Mouse (Mus musculus) monocyte, adult 5-6 weeks (primary cell): ENCODE results near the gene Neurl2. TPM values are rescaled to one million over a fixed set of nuclear protein-coding genes. Genes with fewer than 3 reads are reported as not detected.
"Not testable (repeated sequence)": the region's sequence is repeated elsewhere in the genome, so short reads cannot be mapped to it uniquely, and the experiment has no call there.

Experiments used
- ATAC-seq: fragments of 153-309, 156-312 bp; replicated peaks from 2 replicates; pipeline ENCODE4 v1.8.0; 2017; ENCODE audit warnings: mild to moderate bottlenecking; ENCODE audit not compliant: low TSS enrichment, insufficient number of reproducible peaks, severe bottlenecking, poor library complexity, low FRiP score
- total RNA-seq: library from RNA; stranded (forward); fragments of 200-1000, 200-491, 200-594 nt; gene quantifications from 3 replicates; pipeline ENCODE4 v1.2.3, GENCODE M21; 2017

Gene Neurl2
- total RNA-seq, 1 experiment from 2014 or later: 3.0 TPM

DNA sequence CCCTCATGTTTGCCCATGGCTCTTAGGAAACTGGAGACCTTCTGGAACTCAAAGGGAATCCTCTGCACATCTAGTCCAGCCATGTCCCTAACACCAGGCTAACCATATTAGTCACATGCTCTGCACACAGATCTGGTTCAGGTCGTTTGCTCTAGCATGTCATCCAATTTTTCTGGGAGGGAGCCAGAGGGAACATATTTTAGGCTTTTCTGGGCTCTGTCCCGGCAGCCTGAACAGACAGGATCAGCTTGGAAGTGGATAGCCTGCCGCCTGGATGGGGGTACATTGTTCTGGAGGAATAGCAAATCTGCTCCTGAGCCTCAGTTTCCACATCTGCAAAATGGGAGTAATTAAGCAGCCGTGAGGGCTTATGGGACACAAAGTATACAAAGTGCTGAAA, 27.8 kb upstream of the Neurl2 start:
- ATAC-seq: no peak

DNA sequence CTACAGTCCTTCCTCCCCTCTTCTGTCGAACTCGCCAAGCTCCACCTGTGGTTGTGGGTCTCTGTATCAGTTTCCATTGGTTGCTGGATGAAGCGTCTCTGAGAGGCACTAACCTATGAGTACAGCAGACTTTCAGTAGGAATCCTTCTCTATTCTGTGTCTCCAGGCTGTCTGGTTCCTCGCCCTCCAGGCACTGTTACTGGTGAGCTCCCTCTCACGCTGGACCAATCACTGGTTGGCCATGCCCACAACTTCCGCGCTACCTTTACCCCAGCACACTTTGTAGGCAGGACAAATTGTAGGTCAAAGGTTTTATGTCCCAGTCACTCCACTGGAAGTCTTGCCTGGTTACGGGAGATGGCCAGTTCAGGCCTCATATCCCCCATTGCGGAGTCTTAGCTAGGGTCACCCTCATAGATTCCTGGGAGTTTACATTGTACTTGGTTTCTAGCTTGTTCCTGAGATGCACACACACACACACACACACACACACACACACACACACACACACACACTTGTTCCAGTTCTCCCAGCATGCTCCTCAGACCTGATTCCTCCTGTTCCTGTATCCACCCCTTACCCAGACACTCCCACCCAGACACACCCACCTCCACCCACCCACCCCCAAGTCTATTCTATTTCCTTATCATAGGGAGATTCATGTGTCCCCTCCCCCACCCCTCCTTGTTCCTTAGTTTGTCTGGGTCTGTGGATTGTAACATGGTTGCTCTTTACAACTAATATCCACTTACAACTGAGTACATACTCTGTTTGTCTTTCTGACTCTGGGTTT, 26.6 kb upstream of the Neurl2 start:
- no peak for ATAC-seq

- no peak for ATAC-seq
Measured at GRCm38 (mm10) chr2:164859155-164859554, 25.9 kb upstream of the Neurl2 start.

- ATAC-seq: no peak
Measured at GRCm38 (mm10) chr2:164857842-164858553, 24.7 kb upstream of the Neurl2 start.

DNA sequence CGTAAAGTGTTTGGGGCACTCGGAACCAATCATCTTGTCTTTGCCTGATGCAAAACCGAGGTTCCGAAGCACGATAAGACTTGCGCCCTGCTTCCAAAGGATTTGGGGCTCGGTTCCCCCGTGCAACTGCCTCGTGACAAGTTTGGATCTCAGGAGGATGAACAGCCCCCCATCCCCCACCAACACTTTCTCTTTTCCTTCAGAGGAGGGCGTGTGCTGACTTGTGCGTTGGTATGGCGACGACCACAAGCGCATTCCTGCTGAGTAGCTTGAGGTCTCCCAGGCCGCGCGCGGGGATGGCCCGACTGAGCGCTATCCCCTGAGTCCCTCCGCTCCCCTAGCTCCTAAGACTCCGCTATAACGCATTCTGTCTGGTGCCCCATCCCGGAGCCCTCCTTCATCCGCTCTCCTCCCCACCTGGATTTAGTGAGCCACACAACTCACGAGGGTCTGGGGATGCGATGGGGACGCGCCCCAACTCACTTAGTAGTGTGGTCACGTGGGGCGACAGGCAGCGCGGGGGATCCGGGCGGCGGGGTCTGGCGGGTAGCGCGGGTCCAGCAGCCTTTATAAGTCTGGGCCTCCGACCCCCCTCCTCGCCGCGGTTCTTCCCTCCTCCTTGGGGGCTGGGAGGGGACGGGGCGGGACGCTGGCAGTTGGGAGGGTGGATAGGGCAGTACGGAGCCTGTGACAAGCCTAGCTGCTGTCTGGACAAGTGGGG, 24.0 kb upstream of the Neurl2 start, which contains the start of gene Pltp:
Pltp (minus strand) TSS at position 611 of the 721 bp plus-strand sequence.
- peak; percentile 76 for ATAC-seq

DNA sequence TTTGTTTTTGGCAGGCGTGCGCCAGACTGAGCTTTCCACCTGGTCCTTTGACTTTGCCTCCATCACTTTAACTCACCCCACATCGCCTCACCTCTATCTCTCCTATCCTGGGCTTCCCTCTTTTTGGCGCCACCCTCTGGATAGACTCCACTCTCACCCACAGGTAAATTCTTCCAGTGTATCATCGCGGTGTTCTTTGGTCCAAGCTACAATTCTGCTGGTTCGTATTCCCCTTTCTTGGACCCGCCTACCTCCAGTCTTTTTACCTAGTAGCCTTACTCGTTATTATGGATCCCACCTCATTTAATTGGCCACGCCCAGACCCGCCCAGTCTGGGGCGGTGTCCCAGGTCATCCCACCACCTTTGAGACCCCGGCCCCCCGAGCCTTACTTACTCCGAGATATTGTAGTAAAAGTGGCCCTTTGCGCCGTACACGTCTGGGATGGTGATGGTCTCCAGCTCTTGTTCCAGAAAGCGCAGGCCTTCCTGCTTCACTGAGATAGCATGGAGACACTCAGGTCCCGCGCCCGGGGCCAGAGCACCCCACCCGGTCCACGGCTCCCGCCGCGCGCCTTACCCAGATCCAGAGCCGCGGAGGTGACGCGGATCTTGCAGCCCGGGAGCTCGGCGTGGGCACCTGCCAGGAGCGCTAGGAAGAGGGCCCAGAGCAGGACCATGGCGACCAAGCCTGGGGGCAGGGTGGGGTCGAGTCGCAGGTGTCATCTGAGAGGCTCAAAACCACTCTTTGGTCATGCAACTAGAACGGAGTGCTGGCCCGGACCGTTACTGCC, 23.2 kb upstream of the Neurl2 start:
- ATAC-seq: peak; percentile 13

DNA sequence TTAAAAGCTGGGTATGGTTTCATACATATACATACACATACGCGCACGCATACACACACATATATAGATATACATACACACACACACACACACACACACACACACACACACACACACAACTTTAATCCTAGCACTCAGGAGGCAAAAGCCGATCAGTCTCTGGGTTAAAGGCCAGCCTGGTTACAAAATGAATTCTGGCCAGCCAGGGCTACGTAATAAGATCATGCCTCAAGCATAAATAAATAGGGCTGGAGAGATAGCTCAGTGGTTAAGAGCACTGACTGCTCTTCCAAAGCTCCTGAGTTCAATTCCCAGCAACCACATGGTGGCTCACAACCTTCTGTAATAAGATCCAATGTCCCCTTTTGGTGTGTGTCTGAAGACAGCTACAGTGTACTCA, 22.3 kb upstream of the Neurl2 start:
- not testable (repeated sequence) for ATAC-seq

GRCm38 (mm10) chr2:164850061-164850460, 16.8 kb upstream of the Neurl2 start:
- no peak for ATAC-seq

- ATAC-seq: no peak
Measured at GRCm38 (mm10) chr2:164845782-164846181, 12.5 kb upstream of the Neurl2 start.

GRCm38 (mm10) chr2:164835164-164835563, 1.9 kb upstream of the Neurl2 start:
- no peak for ATAC-seq

- ATAC-seq: no peak
Measured at GRCm38 (mm10) chr2:164834531-164834930, 1.3 kb upstream of the Neurl2 start.

GRCm38 (mm10) chr2:164832748-164833301, 431 bp downstream of the Neurl2 start, which contains the start of gene Ctsa:
TSS of gene Ctsa (plus strand) at chr2:164832873.
- ATAC-seq: peak; percentile 66

GRCm38 (mm10) chr2:164832032-164832747, 1.1 kb downstream of the Neurl2 start:
- 0 out of 2 replicates have a peak, but pooled peaks have one; percentile 0 for ATAC-seq

DNA sequence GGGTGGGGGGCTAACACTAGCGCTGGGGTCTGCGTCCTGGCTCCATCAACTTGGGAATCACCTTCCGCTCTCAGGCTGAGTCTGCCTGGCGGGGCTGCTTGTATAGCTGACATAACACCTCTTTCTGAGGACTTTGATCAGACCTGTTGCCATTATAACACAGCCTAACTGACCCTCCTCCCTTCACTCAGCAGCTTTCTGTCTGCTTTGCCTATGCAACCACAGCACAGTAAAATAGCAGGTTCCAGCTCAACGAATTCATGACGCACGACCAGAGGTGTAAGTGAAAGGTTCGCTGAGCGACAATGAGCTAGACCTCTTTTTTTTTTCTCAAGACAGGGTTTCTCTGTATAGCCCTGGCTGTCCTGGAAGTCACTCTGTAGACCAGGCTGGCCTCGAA, 2.2 kb downstream of the Neurl2 start:
- no peak for ATAC-seq

GRCm38 (mm10) chr2:164829090-164829489, 4.2 kb downstream of the Neurl2 start:
- ATAC-seq: no peak

GRCm38 (mm10) chr2:164828437-164828836, 4.8 kb downstream of the Neurl2 start, which contains the start of gene Spata25:
TSS of gene Spata25 (minus strand) at chr2:164828537.
- no peak for ATAC-seq

GRCm38 (mm10) chr2:164827146-164827850, 6.0 kb downstream of the Neurl2 start:
- no peak for ATAC-seq
